Mouse (Mus musculus): ENCODE results near the gene Jmy.

- TF ChIP-seq GATA1 (IDR thresholded peaks at IDR 0.05; ENCODE audit: borderline replicate concordance, low read length) (no peak), FLI1 (IDR thresholded peaks at IDR 0.05; ENCODE audit: low read length) (no peak)
Observed at GRCm38 (mm10) chr13:93385147-93385546, 114.5 kb downstream of the Jmy start.

Measured in megakaryocyte, embryonic 14.5 days (primary cell).